Mouse (Mus musculus) small intestine, adult 10 weeks (tissue): ENCODE measurements around the gene Slc5a8. TPM values are rescaled to one million over a fixed set of nuclear protein-coding genes. Genes with fewer than 3 reads are reported as not detected.

Source experiments
- polyA plus RNA-seq: library from polyadenylated mRNA; stranded (reverse); fragments of 350-450 nt; fragmentation: Illumina TruSeq; extraction: RNeasy Lipid Tissue Mini Kit (QIAGEN cat#74804); gene quantifications from one replicate; pipeline ENCODE4 v1.2.3, GENCODE M21; 2014; ENCODE audit warnings: low replicate concordance

Gene Slc5a8
- polyA plus RNA-seq: 0.67 TPM

DNA sequence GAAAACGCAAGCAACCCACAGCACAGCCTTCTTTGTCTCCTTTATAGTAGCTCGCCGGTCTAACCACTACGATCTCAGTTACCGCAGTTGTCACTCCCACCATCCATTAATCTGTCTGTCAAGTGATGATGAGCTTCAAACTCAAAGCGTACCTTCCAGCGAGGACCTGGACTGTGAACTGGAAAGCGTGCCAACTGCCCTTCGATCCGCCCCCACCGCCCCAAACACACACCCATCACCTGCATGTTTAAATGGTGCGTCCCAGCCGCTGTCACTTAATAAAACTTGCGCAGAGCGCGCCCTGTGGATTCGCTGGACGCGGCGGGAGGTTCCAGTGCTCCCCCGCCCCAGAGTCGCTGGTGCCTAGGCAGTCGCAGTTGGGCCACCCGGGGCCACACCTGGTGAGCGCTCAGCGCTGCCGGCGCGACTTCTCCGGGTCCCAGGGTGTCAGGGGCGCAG, at the start of gene Slc5a8:
Gene Slc5a8, plus strand, starts transcription at position 361 of the 459 bp plus-strand sequence.

Other genes starting within 250 kb of the Slc5a8 start
- not detected for gene Spic, start 201.0 kb upstream of the Slc5a8 start, polyA plus RNA-seq
- gene Arl1, start 155.1 kb upstream of the Slc5a8 start, polyA plus RNA-seq: 460 TPM
- 6.3 TPM for gene Utp20, start 59.2 kb upstream of the Slc5a8 start, polyA plus RNA-seq